Mouse (Mus musculus) kidney, adult 2 months (tissue): ENCODE data around the gene Gm10964. TPM values are rescaled to one million over a fixed set of nuclear protein-coding genes. Genes with fewer than 3 reads are reported as not detected.

ENCODE experiments used
- DNase-seq: peaks from one replicate; pipeline ENCODE4 v3.0.0; 2021
- H3K27ac ChIP-seq: fragments of 200-500 bp; 2 replicates; pipeline ENCODE4 v1.5.1; 2012; ENCODE audit warnings: low read depth, low read length, control low read depth, inconsistent platforms; ENCODE audit not compliant: insufficient read depth
- H3K27me3 ChIP-seq: fragments of 200-500 bp; replicated peaks from 2 replicates; pipeline ENCODE4 v1.6.1; 2012; ENCODE audit warnings: mild to moderate bottlenecking, moderate library complexity, low read length, inconsistent platforms; ENCODE audit not compliant: control insufficient read depth, insufficient read depth
- H3K36me3 ChIP-seq: fragments of 200-500 bp; 2 replicates; pipeline ENCODE4 v1.6.1; 2012; ENCODE audit warnings: mild to moderate bottlenecking, moderate library complexity, low read length, inconsistent platforms; ENCODE audit not compliant: control insufficient read depth, insufficient read depth
- H3K4me1 ChIP-seq: fragments of 200-500 bp; 2 replicates; pipeline ENCODE4 v1.6.1; 2011; ENCODE audit warnings: low read length; ENCODE audit not compliant: control insufficient read depth, insufficient read depth
- H3K4me3 ChIP-seq: fragments of 200-500 bp; 2 replicates; pipeline ENCODE4 v1.5.1; 2011; ENCODE audit warnings: mild to moderate bottlenecking, low read depth, low read length, control low read depth; ENCODE audit not compliant: insufficient read depth
- CTCF ChIP-seq: fragments of 200-500 bp; conservative IDR thresholded peaks from 2 replicates; pipeline ENCODE4 v1.5.1; 2011; ENCODE audit warnings: low read depth, mild to moderate bottlenecking, control low read depth, low read length, moderate library complexity, mixed read lengths; ENCODE audit not compliant: insufficient read depth, insufficient read length
- POLR2A ChIP-seq: fragments of 200-500 bp; IDR thresholded peaks from one replicate; pipeline ENCODE4 v1.6.1; 2011; ENCODE audit warnings: low read depth, low read length, control low read depth
- WGBS: fragments of 180-500 bp; shearing (Covaris S2); methylation state at CpG from one replicate; pipeline ENCODE4 v1.1.7; 2018; 5-methylcytosine and 5-hydroxymethylcytosine counted together
- polyA plus RNA-seq: library from polyadenylated mRNA; depleted of rRNA; stranded (reverse); fragments of >200 nt; gene quantifications from 2 replicates; pipeline ENCODE4 v1.2.3, GENCODE M21; 2012; rRNA removed

The Gm10964 gene
- polyA plus RNA-seq, result not detected in 2 replicates

DNA sequence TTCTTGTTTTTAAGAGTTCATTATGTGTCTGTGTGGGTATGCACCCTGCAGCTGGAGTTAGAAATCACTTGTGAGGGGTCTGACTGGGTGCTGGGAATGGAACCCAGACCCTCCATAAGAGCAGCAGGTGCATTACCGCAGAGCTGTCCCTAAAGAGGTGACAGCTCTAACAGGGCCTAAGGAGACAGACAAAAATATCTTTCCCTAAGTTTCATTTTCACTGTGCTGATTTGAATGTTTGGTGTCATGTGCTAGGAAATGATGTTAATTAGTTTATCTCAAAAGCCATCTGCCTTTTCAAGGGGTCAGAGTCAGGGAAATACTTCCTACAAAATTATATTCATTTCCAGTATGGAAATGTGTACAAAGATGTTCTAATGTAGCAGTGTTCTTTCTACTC is at the start of gene Gm10964:
Gene Gm10964, plus strand, starts transcription at position 38 of the 400 bp plus-strand sequence.
- no peaks in the 10 kb centered on the region; the same call in 1 of the 2 replicates for H3K36me3 ChIP-seq
- H3K27ac ChIP-seq, result no peak within 1 kb of the TSS
- no peak for TF ChIP-seq POLR2A
- TF ChIP-seq CTCF, result no peak
- no peaks in the 10 kb centered on the region for H3K27me3 ChIP-seq
- 81% methylated on average over 1 of the region's 1 CpGs for WGBS
- no peak within 1 kb of the TSS for H3K4me3 ChIP-seq
- no peak for DNase-seq
- no peaks in the 10 kb centered on the region for H3K4me1 ChIP-seq

GRCm38 (mm10) chr3:103690506-103690905 is 48.7 kb upstream of the Gm10964 start:
- H3K27ac ChIP-seq, result no peak overlapping the region
- H3K4me1 ChIP-seq, result no peaks in the 10 kb centered on the region
- peak; percentile 35 for DNase-seq
- 76% methylated on average over 3 of the region's 3 CpGs for WGBS
- no peaks in the 10 kb centered on the region for H3K27me3 ChIP-seq
- TF ChIP-seq CTCF (peak; percentile 32; the same call in 1 of the 2 replicates), POLR2A (no peak)
- H3K4me3 ChIP-seq, result no peak overlapping the region
- H3K36me3 ChIP-seq, result no peaks in the 10 kb centered on the region

GRCm38 (mm10) chr3:103695556-103695955 is 43.6 kb upstream of the Gm10964 start:
- Histone ChIP-seq H3K4me3 (no peak overlapping the region), H3K27ac (no peak overlapping the region), H3K36me3 (no peaks in the 10 kb centered on the region), H3K27me3 (no peaks in the 10 kb centered on the region), H3K4me1 (no peaks in the 10 kb centered on the region)
- no peak for DNase-seq
- 57% methylated on average over 3 of the region's 3 CpGs for WGBS
- no peak for TF ChIP-seq POLR2A
- TF ChIP-seq CTCF, result no peak

- 68% methylated on average over 1 of the region's 1 CpGs for WGBS
- Histone ChIP-seq H3K4me1 (no peaks in the 10 kb centered on the region), H3K36me3 (no peaks in the 10 kb centered on the region), H3K27me3 (no peaks in the 10 kb centered on the region), H3K27ac (no peak overlapping the region), H3K4me3 (no peak overlapping the region)
- TF ChIP-seq CTCF, result no peak
- no peak for TF ChIP-seq POLR2A
- no peak for DNase-seq
These were observed 42.7 kb upstream of the Gm10964 start for GRCm38 (mm10) chr3:103696388-103696925.

- Histone ChIP-seq H3K36me3 (no peaks in the 10 kb centered on the region), H3K27me3 (no peaks in the 10 kb centered on the region), H3K4me3 (no peak overlapping the region), H3K4me1 (no peaks in the 10 kb centered on the region), H3K27ac (no peak overlapping the region)
- 72% methylated on average over 6 of the region's 6 CpGs for WGBS
- TF ChIP-seq POLR2A (no peak), CTCF (no peak)
- DNase-seq, result no peak
These were observed 34.5 kb upstream of the Gm10964 start for GRCm38 (mm10) chr3:103704661-103705060.

DNA sequence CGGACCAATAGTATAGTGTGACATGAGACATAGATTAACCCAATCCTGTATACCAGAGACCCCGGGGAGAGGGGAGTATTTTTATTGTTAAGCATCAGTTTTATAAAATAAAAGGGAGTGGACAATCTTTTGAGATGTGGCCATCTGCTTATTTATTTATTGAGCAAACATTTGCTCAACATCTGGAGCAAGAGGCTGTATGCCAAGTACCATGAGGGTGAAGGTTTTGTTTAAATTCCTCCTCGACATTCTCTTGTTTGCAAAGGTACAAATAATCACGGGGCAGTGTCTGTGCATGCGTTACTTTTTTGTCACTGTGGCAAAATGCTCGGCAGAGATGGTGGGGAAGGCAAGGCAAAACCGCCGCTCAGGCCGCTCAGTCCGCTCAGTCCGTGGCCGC is 33.7 kb upstream of the Gm10964 start:
- TF ChIP-seq CTCF (no peak), POLR2A (no peak)
- WGBS, result 83% methylated on average over 12 of the region's 12 CpGs
- Histone ChIP-seq H3K27me3 (no peaks in the 10 kb centered on the region), H3K4me1 (no peaks in the 10 kb centered on the region), H3K36me3 (no peaks in the 10 kb centered on the region), H3K27ac (no peak overlapping the region), H3K4me3 (no peak overlapping the region)
- no peak for DNase-seq

DNA sequence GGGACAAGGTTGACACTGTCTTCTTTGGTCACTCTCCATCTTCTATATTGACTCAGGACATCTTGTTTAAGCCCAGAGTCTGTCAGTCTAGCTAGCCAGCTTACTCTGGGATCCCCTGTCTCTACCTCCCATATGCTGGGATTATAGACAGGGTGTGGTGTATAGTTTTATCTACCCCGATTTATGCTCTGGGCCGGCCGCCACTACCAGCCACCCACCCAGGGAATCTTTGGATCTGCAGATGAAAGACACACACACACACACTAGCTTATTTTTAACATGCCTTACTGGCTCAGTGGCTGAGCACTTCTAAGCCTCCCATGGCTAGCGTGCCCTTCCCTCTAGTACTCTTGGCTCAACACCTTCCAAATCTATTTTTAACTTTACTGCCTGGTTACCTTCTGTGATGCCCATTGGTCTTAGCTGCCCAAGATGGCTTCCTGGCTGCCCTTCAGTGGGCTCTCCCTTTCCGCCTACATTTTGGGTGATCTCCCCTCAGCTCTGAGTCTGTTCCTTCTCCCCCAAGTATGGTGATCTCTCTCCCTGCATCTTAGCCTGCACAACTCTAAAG is 29.6 kb upstream of the Gm10964 start:
- H3K4me1 ChIP-seq, result no peaks in the 10 kb centered on the region
- no peaks in the 10 kb centered on the region for H3K36me3 ChIP-seq
- DNase-seq, result no peak
- no peaks in the 10 kb centered on the region for H3K27me3 ChIP-seq
- TF ChIP-seq POLR2A (no peak), CTCF (no peak)
- H3K4me3 ChIP-seq, result no peak overlapping the region
- H3K27ac ChIP-seq, result no peak overlapping the region
- 95% methylated on average over 5 of the region's 5 CpGs for WGBS
